Mouse (Mus musculus): Measurements from ENCODE around the gene Mfsd9. TPM values are rescaled to one million over a fixed set of nuclear protein-coding genes. Genes with fewer than 3 reads are reported as not detected.
"Not testable (repeated sequence)": the region's sequence is repeated elsewhere in the genome, so short reads cannot be mapped to it uniquely, and the experiment has no call there.

Mfsd9 gene
- polyA plus RNA-seq, 1 experiment from 2014 or later = 3.8 TPM

DNA sequence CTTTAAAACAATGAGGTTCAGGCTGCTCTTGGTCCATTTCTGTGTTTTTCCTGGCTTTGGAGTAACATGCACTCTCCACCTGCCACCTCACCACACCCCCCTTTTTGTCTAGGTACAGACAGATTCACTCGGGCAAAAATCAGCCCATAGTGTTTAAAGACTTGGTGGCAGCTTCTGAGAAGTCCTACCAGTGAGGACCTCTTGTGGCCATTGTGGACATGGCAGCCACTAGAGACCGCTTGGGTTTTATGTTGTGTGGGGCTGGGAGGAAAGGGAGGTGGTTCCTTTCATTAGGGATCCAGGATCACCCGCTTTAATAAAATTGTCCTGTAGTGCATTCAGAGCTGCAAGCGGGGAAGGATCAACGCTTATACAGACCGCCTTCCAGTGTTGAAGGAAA, 21.9 kb downstream of the Mfsd9 start:
- Histone ChIP-seq H3K4me3 (ENCODE audit: inconsistent target) (no peak overlapping the region), H3K79me2 (ENCODE audit: inconsistent target) (no peaks in the 10 kb centered on the region), H3K36me3 (ENCODE audit: inconsistent target) (peaks cover 2% of the 10 kb centered on the region; the same call in 1 of the 2 replicates), H3K27ac (no peak overlapping the region)
- WGBS (ENCODE audit: missing documents) = 23% methylated on average over 6 of the region's 6 CpGs

- Histone ChIP-seq H3K27ac (no peak overlapping the region), H3K79me2 (ENCODE audit: inconsistent target) (no peaks in the 10 kb centered on the region), H3K4me3 (ENCODE audit: inconsistent target) (no peak overlapping the region), H3K36me3 (ENCODE audit: inconsistent target) (no peaks in the 10 kb centered on the region)
- 82% methylated on average over 17 of the region's 18 CpGs for WGBS (ENCODE audit: missing documents)
Observed at GRCm38 (mm10) chr1:40767588-40767987, 22.9 kb downstream of the Mfsd9 start.

DNA sequence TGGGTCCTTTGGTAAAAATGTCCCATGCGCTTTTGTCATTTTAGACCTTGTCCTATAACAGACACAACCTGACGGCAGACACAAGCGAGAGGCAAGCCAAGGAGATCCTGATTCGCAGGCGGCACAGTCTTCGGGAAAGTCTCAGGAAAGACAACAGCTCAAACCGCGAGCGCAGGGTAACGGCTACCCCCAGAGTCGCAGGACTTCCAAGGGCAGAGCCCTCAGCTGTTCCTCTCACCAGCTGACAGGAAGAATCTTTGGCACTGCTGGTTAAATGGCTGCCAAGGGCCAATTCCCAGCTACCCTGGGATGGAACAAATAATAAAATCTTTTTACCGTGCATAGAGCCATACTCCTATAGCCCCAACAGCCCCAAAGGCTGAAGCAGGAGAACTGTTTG, 25.0 kb downstream of the Mfsd9 start:
- Histone ChIP-seq H3K36me3 (ENCODE audit: inconsistent target) (no peaks in the 10 kb centered on the region), H3K79me2 (ENCODE audit: inconsistent target) (no peaks in the 10 kb centered on the region), H3K4me3 (ENCODE audit: inconsistent target) (no peak overlapping the region), H3K27ac (no peak overlapping the region)
- WGBS (ENCODE audit: missing documents) = 94% methylated on average over 12 of the region's 12 CpGs

DNA sequence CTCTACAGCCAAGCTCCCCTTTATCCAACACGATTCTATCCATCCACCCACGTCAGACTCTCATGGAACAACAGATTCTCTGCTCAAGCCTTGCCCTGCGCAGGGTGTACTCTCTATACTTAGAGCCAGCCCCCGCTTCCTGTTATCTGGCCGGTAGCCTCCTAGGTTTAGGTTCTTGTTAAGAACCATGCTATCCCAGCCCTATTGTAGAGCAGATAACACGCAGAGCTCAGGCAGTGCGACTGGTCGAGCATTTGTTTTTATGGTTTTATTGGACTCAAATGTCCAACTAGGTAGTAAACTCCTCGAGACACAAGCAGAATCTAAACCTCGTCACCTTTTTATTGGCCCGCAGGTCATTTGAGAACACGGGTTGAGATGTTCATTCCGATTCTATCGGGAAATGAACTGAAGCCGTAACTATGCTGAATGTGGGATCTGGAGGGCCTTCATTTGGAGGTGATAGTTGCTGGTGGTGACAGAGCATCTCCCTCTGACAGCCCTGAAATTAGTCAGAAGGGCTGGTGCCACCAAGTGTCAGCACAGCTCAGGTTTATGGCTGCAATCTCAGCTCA, 25.7 kb downstream of the Mfsd9 start:
- WGBS (ENCODE audit: missing documents) = 81% methylated on average over 15 of the region's 15 CpGs
- Histone ChIP-seq H3K36me3 (ENCODE audit: inconsistent target) (no peaks in the 10 kb centered on the region), H3K79me2 (ENCODE audit: inconsistent target) (no peaks in the 10 kb centered on the region), H3K4me3 (ENCODE audit: inconsistent target) (no peak overlapping the region), H3K27ac (no peak overlapping the region)

- WGBS (ENCODE audit: missing documents) = 92% methylated on average over 1 of the region's 1 CpGs
Observed at GRCm38 (mm10) chr1:40764042-40764441, 26.4 kb downstream of the Mfsd9 start.

DNA sequence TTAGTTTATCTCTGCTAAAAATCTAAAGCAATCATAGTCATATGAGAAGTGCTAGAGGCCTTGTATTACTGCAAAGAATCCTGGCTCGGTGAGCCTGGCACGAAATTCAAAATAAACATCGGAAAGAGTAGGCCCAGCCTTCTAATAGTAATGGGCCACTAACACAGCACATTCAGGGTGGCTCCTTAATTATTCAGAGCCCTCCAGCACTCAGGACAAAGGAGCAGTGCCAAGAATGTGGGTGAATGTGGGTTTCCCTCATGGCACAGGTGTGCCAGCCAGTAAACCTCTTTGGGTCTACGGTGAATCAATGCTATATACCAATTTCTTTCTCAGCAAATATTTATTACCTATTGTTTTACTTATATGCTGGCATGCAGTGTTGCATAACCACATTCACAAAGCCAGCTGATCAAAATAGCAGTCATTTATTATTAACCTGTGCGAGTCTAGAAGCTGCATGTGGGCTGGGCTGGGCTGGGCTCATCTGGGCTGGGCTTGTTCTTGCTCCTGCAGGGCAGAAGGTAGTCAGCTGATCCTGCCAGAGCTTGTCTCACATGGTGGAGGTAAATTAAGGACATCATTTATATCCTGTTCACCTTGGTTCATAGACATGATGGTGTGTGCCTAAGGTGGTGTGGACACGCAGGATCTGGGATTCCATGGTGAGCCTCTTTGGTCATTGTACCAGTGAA, 30.6 kb downstream of the Mfsd9 start:
- H3K79me2 ChIP-seq (ENCODE audit: inconsistent target) = no peaks in the 10 kb centered on the region
- 94% methylated on average over 6 of the region's 6 CpGs for WGBS (ENCODE audit: missing documents)
- H3K4me3 ChIP-seq (ENCODE audit: inconsistent target) = no peak overlapping the region
- no peaks in the 10 kb centered on the region for H3K36me3 ChIP-seq (ENCODE audit: inconsistent target)
- no peak overlapping the region for H3K27ac ChIP-seq

More at GRCm38 (mm10) chr1:40764042-40764441, 26.4 kb downstream of the Mfsd9 start:
- no peaks in the 10 kb centered on the region for H3K79me2 ChIP-seq (ENCODE audit: inconsistent target)
- no peak overlapping the region for H3K4me3 ChIP-seq (ENCODE audit: inconsistent target)
- H3K36me3 ChIP-seq (ENCODE audit: inconsistent target) = no peaks in the 10 kb centered on the region
- no peak overlapping the region for H3K27ac ChIP-seq

DNA sequence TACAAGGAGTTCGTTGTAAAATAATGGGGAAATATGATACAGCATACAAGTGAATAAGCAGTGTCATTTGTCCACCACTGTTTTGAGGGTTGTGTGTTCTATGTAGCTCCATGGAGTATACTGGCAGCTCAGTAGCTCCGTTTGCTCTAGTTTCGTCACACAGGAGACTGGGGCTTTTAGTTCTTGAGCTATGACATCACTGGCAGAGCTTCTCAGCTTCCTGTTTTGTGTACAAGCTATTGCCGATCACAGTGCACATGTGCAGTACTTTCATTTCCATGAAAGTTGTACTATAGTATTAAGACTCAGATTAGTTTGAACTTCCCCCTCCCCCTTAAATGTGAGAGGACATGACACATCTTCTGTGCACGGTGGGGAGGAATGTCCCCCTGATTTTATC, 44.4 kb downstream of the Mfsd9 start:
- WGBS (ENCODE audit: missing documents) = 36% methylated on average over 5 of the region's 5 CpGs
- Histone ChIP-seq H3K79me2 (ENCODE audit: inconsistent target) (no peaks in the 10 kb centered on the region), H3K27ac (no peak overlapping the region), H3K4me3 (ENCODE audit: inconsistent target) (no peak overlapping the region), H3K36me3 (ENCODE audit: inconsistent target) (no peaks in the 10 kb centered on the region)

- no peaks in the 10 kb centered on the region for H3K36me3 ChIP-seq (ENCODE audit: inconsistent target)
- 89% methylated on average over 2 of the region's 2 CpGs for WGBS (ENCODE audit: missing documents)
- H3K4me3 ChIP-seq (ENCODE audit: inconsistent target) = no peak overlapping the region
- H3K79me2 ChIP-seq (ENCODE audit: inconsistent target) = no peaks in the 10 kb centered on the region
- no peak overlapping the region for H3K27ac ChIP-seq
Observed at GRCm38 (mm10) chr1:40740739-40741138, 49.7 kb downstream of the Mfsd9 start.

DNA sequence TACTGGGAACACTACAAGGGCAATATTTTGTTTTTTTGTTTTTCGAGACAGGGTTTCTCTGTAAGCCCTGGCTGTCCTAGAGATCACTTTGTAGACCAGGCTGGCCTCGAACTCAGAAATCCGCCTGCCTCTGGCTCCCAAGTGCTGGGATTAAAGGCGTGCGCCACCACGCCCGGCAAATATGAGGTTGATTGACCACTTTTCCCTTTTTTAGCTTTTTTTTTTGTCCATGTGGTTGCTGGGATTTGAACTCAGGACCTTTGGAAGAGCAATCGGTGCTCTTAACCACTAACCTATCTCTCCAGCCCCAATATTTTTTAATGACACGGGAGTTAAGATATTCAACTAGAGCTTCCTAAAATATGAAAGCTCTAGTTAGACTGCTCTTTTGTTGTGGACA, 52.2 kb downstream of the Mfsd9 start:
- H3K27ac ChIP-seq; H3K79me2 ChIP-seq (ENCODE audit: inconsistent target); H3K4me3 ChIP-seq (ENCODE audit: inconsistent target); H3K36me3 ChIP-seq (ENCODE audit: inconsistent target): not testable (repeated sequence)
- WGBS (ENCODE audit: missing documents) = 98% methylated on average over 9 of the region's 9 CpGs

DNA sequence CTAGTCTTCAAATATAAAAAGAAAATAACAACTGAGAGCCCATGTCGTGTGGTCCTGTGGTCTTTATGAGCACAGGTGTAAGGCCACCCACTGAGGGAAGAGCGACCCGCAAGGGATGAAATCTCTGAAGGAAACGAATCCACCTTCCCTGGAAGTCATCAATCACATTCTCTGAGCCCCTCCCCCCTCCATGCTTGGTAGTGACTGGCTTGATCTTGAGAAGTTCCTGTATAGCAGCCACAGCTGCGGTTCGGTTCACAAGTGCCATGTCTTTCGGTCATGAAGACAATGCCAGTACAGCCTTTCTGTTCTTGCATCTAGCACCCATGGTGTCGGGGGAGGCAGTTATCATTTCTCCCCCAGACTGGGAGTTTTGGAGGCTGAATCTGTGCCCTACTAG, 52.8 kb downstream of the Mfsd9 start:
- WGBS (ENCODE audit: missing documents) = 35% methylated on average over 8 of the region's 8 CpGs

DNA sequence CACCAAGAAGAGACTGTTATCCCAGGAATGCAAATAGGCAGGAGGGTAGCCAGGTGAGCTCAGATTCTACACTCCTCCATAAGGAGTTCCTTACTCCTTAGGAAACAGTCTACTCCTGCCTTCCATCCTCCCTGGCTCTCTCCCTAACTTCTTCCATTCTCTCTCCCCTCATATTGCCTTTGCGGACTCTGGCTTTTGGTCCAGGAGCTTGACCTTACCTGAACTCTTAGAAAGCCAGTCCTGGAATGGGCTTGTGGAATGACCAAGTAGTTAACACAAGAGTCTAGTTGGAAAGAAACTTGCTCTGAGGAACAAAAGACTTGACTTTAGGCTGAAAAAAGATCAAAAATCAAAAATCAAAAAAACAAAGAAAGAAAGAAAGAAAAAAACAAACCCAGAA, 61.9 kb downstream of the Mfsd9 start:
- H3K79me2 ChIP-seq (ENCODE audit: inconsistent target) = no peaks in the 10 kb centered on the region
- H3K4me3 ChIP-seq (ENCODE audit: inconsistent target) = no peak overlapping the region
- H3K36me3 ChIP-seq (ENCODE audit: inconsistent target) = no peaks in the 10 kb centered on the region
- 100% methylated on average over 1 of the region's 1 CpGs for WGBS (ENCODE audit: missing documents)
- no peak overlapping the region for H3K27ac ChIP-seq

More for the DNA sequence above, 52.8 kb downstream of the Mfsd9 start:
- no peak overlapping the region for H3K27ac ChIP-seq
- no peaks in the 10 kb centered on the region for H3K36me3 ChIP-seq (ENCODE audit: inconsistent target)
- H3K4me3 ChIP-seq (ENCODE audit: inconsistent target) = no peak overlapping the region
- H3K79me2 ChIP-seq (ENCODE audit: inconsistent target) = no peaks in the 10 kb centered on the region

DNA sequence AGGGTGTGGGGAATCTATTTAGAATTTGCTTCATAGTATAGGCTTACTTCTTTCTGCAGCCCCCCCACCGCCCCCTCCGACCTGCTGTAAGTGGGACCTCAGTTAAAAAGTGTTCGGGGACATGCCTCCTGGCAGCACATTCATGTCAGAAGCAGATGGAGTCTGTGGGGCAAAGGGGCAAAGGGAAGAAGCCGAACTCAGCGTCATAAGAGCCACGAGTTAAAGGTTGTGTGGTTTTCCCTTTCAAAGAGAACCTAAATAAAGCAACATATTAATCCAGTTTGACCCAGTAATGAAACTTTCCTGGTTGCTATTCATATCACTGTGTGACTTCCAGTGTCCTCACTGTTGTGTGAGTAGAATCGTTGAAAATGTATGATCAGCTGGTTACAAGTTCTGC, 63.1 kb downstream of the Mfsd9 start:
- WGBS (ENCODE audit: missing documents) = 87% methylated on average over 7 of the region's 7 CpGs

GRCm38 (mm10) chr1:40726051-40726450, 64.4 kb downstream of the Mfsd9 start:
- 93% methylated on average over 10 of the region's 10 CpGs for WGBS (ENCODE audit: missing documents)
- H3K79me2 ChIP-seq (ENCODE audit: inconsistent target) = no peaks in the 10 kb centered on the region
- H3K36me3 ChIP-seq (ENCODE audit: inconsistent target) = no peaks in the 10 kb centered on the region
- no peak overlapping the region for H3K27ac ChIP-seq
- H3K4me3 ChIP-seq (ENCODE audit: inconsistent target) = no peak overlapping the region

More for the DNA sequence above, 63.1 kb downstream of the Mfsd9 start:
- no peaks in the 10 kb centered on the region for H3K79me2 ChIP-seq (ENCODE audit: inconsistent target)
- no peak overlapping the region for H3K4me3 ChIP-seq (ENCODE audit: inconsistent target)
- H3K36me3 ChIP-seq (ENCODE audit: inconsistent target) = no peaks in the 10 kb centered on the region
- H3K27ac ChIP-seq = no peak overlapping the region

Measured in macrophage (primary cell).